Mouse (Mus musculus) cerebellum, adult (tissue): ENCODE results near the gene Gm20479.

Source experiments
- ATAC-seq: cut with Nextera tagmentation; 2 replicates; pipeline ENCODE4 v1.9.2; 2017; ENCODE audit warnings: mild to moderate bottlenecking, moderate library complexity, mixed read lengths; ENCODE audit not compliant: insufficient number of reproducible peaks, low FRiP score, low TSS enrichment

Gm20479 gene

DNA sequence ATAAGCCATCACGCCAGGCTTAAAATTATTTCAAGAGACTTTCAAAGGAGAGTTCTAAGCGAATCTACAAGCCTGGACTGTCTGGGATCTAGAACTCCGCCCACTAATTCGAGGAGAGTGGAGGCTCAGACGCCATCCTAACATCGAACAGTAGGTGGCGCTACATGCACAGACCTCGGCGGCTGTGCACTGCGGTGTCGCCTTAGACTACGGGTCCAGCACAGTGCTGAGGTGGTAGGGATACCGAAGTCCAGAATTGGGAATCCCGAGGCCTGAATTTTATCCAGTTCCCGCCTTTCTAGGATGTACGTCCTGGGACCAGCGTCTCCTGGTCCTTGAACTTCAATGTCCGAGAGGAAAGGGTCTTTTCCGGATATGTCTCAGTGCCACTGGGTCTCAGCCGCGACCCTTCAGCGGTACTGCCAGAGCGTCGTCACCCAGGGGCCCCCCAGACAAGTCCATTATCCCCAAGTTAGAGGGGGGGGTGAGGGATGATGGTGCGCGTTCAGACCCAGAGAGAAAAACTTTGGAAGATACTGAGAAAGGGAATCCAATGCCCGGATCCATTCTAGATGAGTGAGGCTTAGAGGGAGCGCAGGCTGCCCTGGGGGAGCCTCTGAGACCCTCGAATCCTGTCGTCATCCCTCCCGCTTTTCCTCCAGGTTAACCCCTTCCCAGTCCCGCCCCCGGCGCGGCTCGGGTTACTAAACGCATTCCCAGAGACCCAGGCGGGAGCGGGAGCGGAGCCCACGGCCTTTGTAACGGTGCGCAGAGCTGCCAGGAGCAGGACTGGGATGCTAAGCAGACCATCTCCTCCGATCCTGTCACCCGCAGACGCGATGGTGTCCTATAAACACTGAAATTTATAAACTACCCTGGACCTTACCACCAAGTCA lies 21.0 kb downstream of the Gm20479 start:
- peak; percentile 65; the same call in 1 of the 2 replicates for ATAC-seq

- no peak for ATAC-seq
These were observed 22.1 kb downstream of the Gm20479 start for GRCm38 (mm10) chr7:27335011-27335720.

- ATAC-seq: no peak
These were observed 22.8 kb downstream of the Gm20479 start for GRCm38 (mm10) chr7:27334405-27334911.

GRCm38 (mm10) chr7:27333316-27333941 lies 23.8 kb downstream of the Gm20479 start:
- no peak for ATAC-seq

- ATAC-seq: no peak
These were observed 24.6 kb downstream of the Gm20479 start for GRCm38 (mm10) chr7:27332353-27333199.

GRCm38 (mm10) chr7:27331854-27332253 lies 25.4 kb downstream of the Gm20479 start:
- no peak for ATAC-seq

DNA sequence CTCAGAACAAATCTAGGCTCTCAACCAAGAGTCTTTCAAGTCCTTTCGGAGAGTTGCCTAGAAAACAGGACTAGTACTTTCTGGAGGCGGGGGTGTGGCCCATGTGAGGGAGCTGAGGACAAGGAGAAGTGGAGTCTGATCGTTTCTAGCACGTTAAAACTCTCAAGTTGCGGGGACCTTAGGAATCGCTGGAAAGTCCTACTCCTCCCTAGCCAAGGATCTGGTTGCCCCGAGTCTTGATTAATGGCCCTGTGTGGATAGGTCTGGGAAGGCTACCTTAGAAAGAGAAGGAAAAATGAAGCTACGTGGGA lies 25.7 kb downstream of the Gm20479 start:
- ATAC-seq: no peak

GRCm38 (mm10) chr7:27330709-27331540 lies 26.3 kb downstream of the Gm20479 start:
- ATAC-seq: no peak

- no peak for ATAC-seq
These were observed 27.2 kb downstream of the Gm20479 start for GRCm38 (mm10) chr7:27329981-27330380.

- ATAC-seq: no peak
These were observed 27.8 kb downstream of the Gm20479 start for GRCm38 (mm10) chr7:27329326-27329947.

- no peak for ATAC-seq
These were observed 28.6 kb downstream of the Gm20479 start for GRCm38 (mm10) chr7:27328648-27329047.

DNA sequence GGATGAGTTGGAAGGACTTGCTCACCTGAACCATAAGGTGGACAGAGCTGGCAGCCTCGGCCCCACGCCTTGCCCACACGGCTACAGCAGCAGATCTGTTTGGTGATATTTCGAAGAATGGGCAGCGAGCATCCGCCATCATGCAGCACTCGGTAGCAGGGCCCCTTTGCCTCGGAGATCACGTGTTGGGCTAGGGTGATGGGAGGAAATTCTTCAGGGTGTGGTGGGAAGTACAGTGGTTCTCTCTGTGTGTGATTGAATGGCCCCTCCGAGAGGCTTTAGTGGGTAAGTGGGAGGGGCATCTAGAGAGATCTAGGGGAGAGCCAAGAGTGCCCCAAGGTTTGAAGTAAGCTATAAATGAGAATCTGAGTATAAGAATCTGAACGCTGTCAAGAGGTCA lies 29.1 kb downstream of the Gm20479 start:
- ATAC-seq: no peak

DNA sequence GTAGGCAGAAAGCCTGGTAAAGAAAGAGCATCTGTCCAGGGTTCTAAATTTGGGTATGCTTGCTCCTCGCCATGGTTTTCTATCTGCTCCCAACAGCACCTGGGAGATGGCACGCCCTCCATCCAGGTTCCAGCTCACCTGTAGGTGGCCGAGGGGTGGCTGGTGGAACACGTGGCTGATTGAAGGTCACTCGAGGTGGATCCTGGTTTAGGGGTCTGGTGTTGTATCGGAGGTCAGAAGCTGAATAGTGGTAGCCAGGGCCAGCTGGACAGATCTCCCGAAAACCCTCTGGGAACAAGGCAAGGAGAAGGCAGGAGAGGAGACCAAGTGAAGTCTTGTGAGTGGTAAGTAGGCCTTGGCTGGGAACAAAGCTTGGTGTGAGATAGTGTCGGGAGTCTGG lies 29.7 kb downstream of the Gm20479 start:
- ATAC-seq: no peak

DNA sequence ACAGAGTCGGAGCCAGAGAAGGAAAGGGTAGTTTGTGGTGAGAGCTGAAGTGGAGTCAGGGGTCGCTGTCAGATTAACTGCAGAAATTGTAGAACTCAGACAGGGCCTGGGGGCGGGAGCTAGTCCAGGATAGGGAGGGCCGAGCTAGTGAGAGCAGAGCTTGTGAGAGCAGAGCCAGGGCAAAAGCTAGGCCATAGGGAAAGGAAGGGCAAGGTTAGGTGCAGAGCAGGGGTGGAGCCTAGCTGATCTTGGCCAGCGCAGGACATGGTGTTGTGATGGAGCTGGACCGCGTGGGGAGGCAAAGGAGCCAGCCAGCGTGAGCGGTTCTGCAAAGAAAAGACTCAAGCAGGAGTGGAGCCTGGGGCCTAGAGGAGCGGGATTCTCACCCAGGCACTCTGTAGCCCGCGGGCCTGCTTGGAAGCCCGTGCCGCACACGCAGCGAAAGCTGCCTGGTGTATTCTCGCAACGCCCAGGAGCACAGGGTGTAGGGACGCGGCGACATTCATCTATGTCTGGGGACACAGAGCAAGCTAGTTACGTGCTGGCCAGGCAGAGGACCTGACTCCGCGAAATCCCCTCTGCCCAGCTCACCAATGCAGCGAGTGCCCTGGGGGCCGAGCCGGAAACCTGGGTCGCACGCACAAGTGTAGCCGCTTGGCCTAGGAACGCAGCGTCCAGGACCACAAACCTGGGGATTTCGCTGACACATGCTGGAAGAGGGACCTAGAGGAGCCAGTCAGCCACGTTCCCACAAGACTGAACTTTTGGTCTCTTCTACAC lies 30.9 kb downstream of the Gm20479 start:
- ATAC-seq: no peak

- peak; percentile 29; the same call in 1 of the 2 replicates for ATAC-seq
These were observed 31.5 kb downstream of the Gm20479 start for GRCm38 (mm10) chr7:27325697-27326096.

GRCm38 (mm10) chr7:27324928-27325327 lies 32.3 kb downstream of the Gm20479 start:
- ATAC-seq: no peak

GRCm38 (mm10) chr7:27324161-27324560 lies 33.1 kb downstream of the Gm20479 start:
- no peak for ATAC-seq

DNA sequence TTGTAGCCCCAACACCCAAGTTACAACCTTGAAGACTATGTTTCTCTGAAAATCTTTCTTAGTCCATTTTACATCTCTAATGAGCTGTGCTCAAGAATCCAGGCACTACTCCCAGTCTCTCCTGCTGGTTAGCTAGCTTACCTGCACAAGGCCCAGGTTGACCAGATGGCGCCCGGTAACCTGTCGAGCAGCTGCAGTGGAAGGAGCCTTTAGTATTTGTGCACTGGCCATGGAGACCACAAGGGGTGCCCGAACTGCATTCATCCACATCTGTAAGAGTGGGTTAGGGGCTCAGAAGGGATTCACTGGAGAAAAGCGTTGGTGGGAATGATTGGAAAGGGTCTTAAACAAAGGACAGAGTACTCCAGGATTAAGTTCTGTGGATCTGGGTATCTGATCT lies 34.2 kb downstream of the Gm20479 start:
- ATAC-seq: no peak
